Mouse (Mus musculus) stomach, postnatal 0 days (tissue): ENCODE measurements at regions not wholly inside any gene's neighbourhood (a gene's known extent, or its start where the extent isn't known, plus 50 kb on each side); places are given as distances from the start of the nearest gene placed in this dataset.

ENCODE experiments used
- ATAC-seq: fragments of 200-750 bp; cut with Nextera tagmentation; 2 replicates; pipeline ENCODE4 v1.8.0; 2017; ENCODE audit not compliant: low FRiP score, low TSS enrichment
- DNase-seq: peaks from one replicate; pipeline ENCODE4 v3.0.0-alpha.2; 2016; ENCODE audit warnings: low spot score
- H3K27ac ChIP-seq: fragments of 300-500 bp; sonication (generic); replicated peaks from 2 replicates; pipeline ENCODE4 v1.5.1; 2014; ENCODE audit warnings: mild to moderate bottlenecking, control low read depth
- H3K27me3 ChIP-seq: fragments of 300-500 bp; sonication (generic); 2 replicates; pipeline ENCODE4 v1.6.1; 2014; ENCODE audit warnings: low read length; ENCODE audit not compliant: control insufficient read depth, insufficient read depth
- H3K36me3 ChIP-seq: fragments of 300-500 bp; sonication (generic); 2 replicates; pipeline ENCODE4 v1.6.1; 2014; ENCODE audit warnings: low read length, mixed read lengths; ENCODE audit not compliant: control insufficient read depth, insufficient read depth
- H3K4me1 ChIP-seq: fragments of 300-500 bp; sonication (generic); replicated peaks from 2 replicates; pipeline ENCODE4 v1.6.1; 2014; ENCODE audit warnings: antibody characterized with exemption; ENCODE audit not compliant: control insufficient read depth, insufficient read depth
- H3K4me2 ChIP-seq: fragments of 300-500 bp; sonication (generic); replicated peaks from 2 replicates; pipeline ENCODE4 v1.6.1; 2014; ENCODE audit warnings: low read depth, mild to moderate bottlenecking, control low read depth, moderate library complexity
- H3K4me3 ChIP-seq: fragments of 300-500 bp; sonication (generic); 2 replicates; pipeline ENCODE4 v1.5.1; 2014; ENCODE audit warnings: low read depth, low read length, control low read depth
- H3K9ac ChIP-seq: fragments of 300-500 bp; sonication (generic); 2 replicates; pipeline ENCODE4 v1.6.1; 2014; ENCODE audit warnings: mild to moderate bottlenecking, low read length, control low read depth, mixed read lengths
- H3K9me3 ChIP-seq: fragments of 300-500 bp; sonication (generic); 2 replicates; pipeline ENCODE4 v1.6.1; 2016; ENCODE audit warnings: low read length; ENCODE audit not compliant: control insufficient read depth
- CTCF ChIP-seq: IDR thresholded peaks from 2 replicates; pipeline ENCODE4 v1.5.1; 2016; ENCODE audit warnings: antibody characterized with exemption, low read depth, mild to moderate bottlenecking, moderate library complexity
- EP300 ChIP-seq: optimal IDR thresholded peaks from 2 replicates; pipeline ENCODE3; 2016; ENCODE audit warnings: antibody characterized with exemption
- WGBS: fragments of 180-500 bp; shearing (Covaris S2); extraction: QIAGEN DNeasy Blood & Tissue Kit; methylation state at CpG from one replicate; pipeline ENCODE4 v1.1.7; 2014; 5-methylcytosine and 5-hydroxymethylcytosine counted together

DNA sequence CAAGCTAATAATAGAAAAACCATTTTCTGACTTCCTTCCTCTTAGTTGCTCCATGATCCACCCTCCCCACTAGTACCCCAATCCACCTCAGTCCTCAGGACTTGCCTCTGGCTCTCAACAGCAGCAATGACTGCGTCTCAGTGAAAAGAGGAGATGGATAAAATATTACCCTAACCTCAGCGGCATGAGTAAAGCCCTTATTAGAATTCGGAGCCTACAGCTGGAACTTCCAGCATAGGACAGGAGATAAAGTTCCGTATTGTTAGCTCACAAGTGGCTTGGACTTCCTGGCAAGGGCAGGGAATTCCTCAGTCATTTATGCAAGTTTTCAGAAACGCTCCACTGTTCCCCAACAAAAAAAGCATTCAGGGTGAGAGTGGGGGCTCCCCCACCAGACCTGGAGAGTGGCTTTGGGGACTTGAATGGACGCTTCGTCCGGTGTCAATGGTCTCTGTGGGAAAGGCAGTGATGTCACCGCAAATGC, 106.2 kb upstream of the Pabpc6 start:
- 68% methylated on average over 9 of the region's 9 CpGs for WGBS
- ATAC-seq, result no peak
- H3K4me1 ChIP-seq, result no peaks in the 10 kb centered on the region

DNA sequence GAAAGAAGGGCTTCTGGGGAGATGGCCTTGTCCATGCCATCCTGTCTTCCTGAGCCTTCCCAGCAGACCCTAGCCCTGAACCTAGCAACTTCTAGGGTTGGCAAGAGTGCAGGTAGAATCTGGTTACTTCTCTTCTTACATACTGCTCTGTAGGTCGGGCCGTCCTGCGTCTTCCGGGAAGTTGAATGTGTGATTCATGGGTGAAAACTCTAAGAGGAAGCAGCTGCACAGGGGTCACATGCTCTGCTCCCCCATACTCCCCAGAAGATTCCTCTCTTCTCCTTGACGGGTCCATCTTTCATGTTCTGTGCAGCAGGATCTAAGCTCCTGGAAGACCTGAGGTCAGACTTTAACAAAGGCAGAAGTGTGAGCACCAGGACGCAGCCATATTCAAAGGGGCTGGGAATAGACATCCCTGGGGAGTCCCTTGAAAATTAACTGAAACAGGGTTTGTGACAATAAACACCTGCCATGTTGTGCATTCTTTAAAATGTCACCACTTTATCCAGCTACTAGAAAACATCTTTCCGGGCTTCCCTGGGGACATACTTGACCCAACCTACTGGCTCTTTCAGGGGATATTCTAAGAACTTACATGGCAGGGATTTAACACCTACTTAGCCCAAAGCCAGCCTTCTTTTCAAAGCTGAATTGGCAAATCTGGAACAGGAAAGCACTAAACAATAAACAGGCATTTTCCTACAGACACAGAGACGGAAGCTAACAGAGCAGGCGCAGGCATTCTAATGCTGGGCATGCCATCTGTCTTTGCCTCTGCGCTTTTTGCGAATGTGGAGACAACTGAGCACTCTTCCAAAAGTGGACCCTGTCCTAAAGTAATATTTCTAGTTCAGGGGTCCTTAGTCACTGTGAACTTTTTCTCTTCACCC, 105.5 kb upstream of the Pabpc6 start:
- no peaks in the 10 kb centered on the region for H3K36me3 ChIP-seq
- no peak overlapping the region for H3K4me3 ChIP-seq
- DNase-seq (no peak), ATAC-seq (no peak)
- H3K9ac ChIP-seq, result no peak overlapping the region
- no peak overlapping the region for H3K4me2 ChIP-seq
- WGBS, result 68% methylated on average over 11 of the region's 11 CpGs
- 0 out of 2 replicates have a peak overlapping the region, but pooled peaks have one; percentile 18 for H3K27ac ChIP-seq
- H3K27me3 ChIP-seq, result no peaks in the 10 kb centered on the region
- H3K9me3 ChIP-seq, result no peaks in the 10 kb centered on the region
- H3K4me1 ChIP-seq, result no peaks in the 10 kb centered on the region
- TF ChIP-seq CTCF, result no peak
- no peak for TF ChIP-seq EP300

More for the DNA sequence above, 106.2 kb upstream of the Pabpc6 start:
- H3K9ac ChIP-seq, result no peak overlapping the region
- H3K4me3 ChIP-seq, result no peak overlapping the region
- no peak overlapping the region for H3K4me2 ChIP-seq
- H3K9me3 ChIP-seq, result no peaks in the 10 kb centered on the region
- no peaks in the 10 kb centered on the region for H3K36me3 ChIP-seq
- no peak for DNase-seq
- no peak for TF ChIP-seq EP300
- no peak for TF ChIP-seq CTCF
- H3K27ac ChIP-seq, result no peak overlapping the region
- no peaks in the 10 kb centered on the region for H3K27me3 ChIP-seq

DNA sequence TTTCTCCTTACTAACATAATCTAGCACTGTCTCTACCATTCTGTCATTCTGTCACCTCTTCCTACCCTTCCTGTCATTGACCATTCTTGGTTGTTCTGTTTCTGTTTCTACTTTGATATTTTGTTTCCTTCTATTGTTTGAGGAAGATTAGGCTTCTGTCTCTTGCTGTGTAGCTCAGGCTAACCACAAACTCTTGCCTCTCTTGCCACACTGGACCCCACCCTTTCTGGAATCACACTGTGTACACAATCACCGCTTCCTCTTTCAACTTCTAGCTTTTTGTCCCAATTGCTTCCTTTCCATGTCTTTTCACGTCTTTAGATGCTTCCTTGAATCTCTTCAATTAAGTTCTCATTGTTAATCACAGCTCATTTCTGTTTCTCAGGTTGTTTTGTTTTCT, 104.2 kb upstream of the Pabpc6 start:
- H3K27ac ChIP-seq, result no peak overlapping the region
- ATAC-seq, result no peak
- TF ChIP-seq CTCF (no peak), EP300 (no peak)
- H3K4me3 ChIP-seq, result no peak overlapping the region
- WGBS, result 62% methylated on average over 2 of the region's 2 CpGs
- H3K4me2 ChIP-seq, result no peak overlapping the region
- DNase-seq, result no peak
- H3K4me1 ChIP-seq, result no peaks in the 10 kb centered on the region
- H3K9ac ChIP-seq, result no peak overlapping the region
- H3K9me3 ChIP-seq, result no peaks in the 10 kb centered on the region
- no peaks in the 10 kb centered on the region for H3K36me3 ChIP-seq
- no peaks in the 10 kb centered on the region for H3K27me3 ChIP-seq

DNA sequence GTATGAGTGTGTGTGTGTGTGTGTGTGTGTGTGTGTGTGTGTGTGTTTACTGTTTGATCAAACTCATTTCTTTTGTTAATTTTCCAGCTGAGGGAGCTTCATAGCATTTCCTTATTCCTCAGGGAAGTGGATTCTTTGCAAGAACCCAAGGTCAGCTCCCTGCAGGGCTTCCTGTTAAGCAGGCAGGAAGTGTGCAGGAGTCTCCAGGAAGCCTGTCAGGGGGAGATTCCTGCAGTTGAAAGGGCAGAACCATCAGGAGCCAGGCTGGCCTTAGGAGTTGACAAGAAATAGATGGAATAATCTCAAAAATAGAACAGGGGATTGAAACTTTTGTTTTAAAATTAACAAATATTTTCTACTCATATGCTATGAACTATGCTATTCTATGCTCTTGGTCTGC, 98.8 kb upstream of the Pabpc6 start:
- Histone ChIP-seq H3K9me3 (no peaks in the 10 kb centered on the region), H3K27me3 (no peaks in the 10 kb centered on the region), H3K4me3 (no peak overlapping the region), H3K4me1 (no peaks in the 10 kb centered on the region), H3K4me2 (no peak overlapping the region), H3K9ac (no peak overlapping the region), H3K36me3 (no peaks in the 10 kb centered on the region), H3K27ac (no peak overlapping the region)
- DNase-seq (no peak), ATAC-seq (no peak)
- no peak for TF ChIP-seq EP300
- TF ChIP-seq CTCF, result no peak

DNA sequence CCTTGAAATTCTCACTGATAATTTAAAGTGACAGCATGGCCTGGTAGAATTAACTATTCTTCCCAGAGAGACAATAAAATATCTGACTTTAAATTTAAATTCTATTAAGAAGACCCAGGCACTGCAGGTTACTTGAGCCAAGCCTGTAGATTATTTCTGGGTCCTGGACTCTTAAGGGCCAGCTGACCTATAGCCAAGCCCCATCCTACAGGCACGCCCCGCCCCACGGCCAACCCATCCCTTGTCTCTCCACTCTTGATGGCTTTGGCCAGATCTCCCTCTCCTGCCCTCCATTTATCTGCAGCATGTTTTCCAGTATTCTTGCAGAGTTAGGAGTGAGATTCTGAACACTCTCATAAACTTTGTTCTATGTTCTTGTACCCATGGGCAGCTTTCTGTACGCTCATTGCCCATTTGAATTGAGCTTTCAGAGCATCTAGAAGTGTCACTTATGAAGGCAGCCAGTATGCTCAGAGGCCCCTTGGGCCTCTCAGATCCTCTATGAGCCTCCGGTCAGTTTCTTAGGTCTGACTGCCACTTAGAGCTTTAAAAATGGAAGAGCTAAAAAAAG, 96.2 kb upstream of the Pabpc6 start:
- WGBS, result 81% methylated on average over 5 of the region's 5 CpGs
- no peak overlapping the region for H3K27ac ChIP-seq
- ATAC-seq, result no peak

More for the DNA sequence above, 96.2 kb upstream of the Pabpc6 start:
- H3K27me3 ChIP-seq, result no peaks in the 10 kb centered on the region
- no peak overlapping the region for H3K9ac ChIP-seq
- TF ChIP-seq EP300, result no peak
- TF ChIP-seq CTCF, result no peak
- no peak overlapping the region for H3K4me2 ChIP-seq
- no peaks in the 10 kb centered on the region for H3K4me1 ChIP-seq
- no peak overlapping the region for H3K4me3 ChIP-seq
- no peak for DNase-seq
- no peaks in the 10 kb centered on the region for H3K9me3 ChIP-seq
- H3K36me3 ChIP-seq, result no peaks in the 10 kb centered on the region
